Mouse (Mus musculus): ENCODE data around the gene Fbxl20. TPM values are rescaled to one million over a fixed set of nuclear protein-coding genes. Genes with fewer than 3 reads are reported as not detected.
A peak's percentile ranks its signal among the peaks of the same experiment; 100 is the strongest.

Fbxl20 gene
- polyA plus RNA-seq, 1 experiment from 2014 or later: 27.3 TPM

- peaks cover 28% of the 10 kb centered on the region for H3K4me1 ChIP-seq
- peak; percentile 89 for DNase-seq (ENCODE audit: low spot score)
- H3K27ac ChIP-seq: peak within 1 kb of the TSS; percentile 67
- H3K4me3 ChIP-seq: peak within 1 kb of the TSS; percentile 48
- no peaks in the 10 kb centered on the region for H3K36me3 ChIP-seq
- 3% methylated on average over 48 of the region's 48 CpGs for WGBS
- H3K27me3 ChIP-seq (ENCODE audit: low read depth, poor library complexity, severe bottlenecking): peaks cover 83% of the 10 kb centered on the region
- no peaks in the 10 kb centered on the region for H3K9me3 ChIP-seq (replicated peaks)
Observed at GRCm38 (mm10) chr11:98052989-98053834, 97.0 kb downstream of the Fbxl20 start, which contains the start of gene Stac2. Gene Stac2 (minus strand): TSS chr11:98053462.

GRCm38 (mm10) chr11:98052129-98052988, 97.8 kb downstream of the Fbxl20 start:
- Histone ChIP-seq H3K9me3 (replicated peaks) (no peaks in the 10 kb centered on the region), H3K27me3 (ENCODE audit: low read depth, poor library complexity, severe bottlenecking) (peaks cover 89% of the 10 kb centered on the region), H3K4me3 (peak overlapping the region; percentile 48), H3K36me3 (no peaks in the 10 kb centered on the region), H3K4me1 (peaks cover 32% of the 10 kb centered on the region), H3K27ac (peak overlapping the region; percentile 67)
- peak; percentile 70 for DNase-seq (ENCODE audit: low spot score)
- WGBS: under 1% methylated on average over 83 of the region's 83 CpGs

GRCm38 (mm10) chr11:98051611-98052128, 98.5 kb downstream of the Fbxl20 start:
- peaks cover 31% of the 10 kb centered on the region for H3K4me1 ChIP-seq
- 6% methylated on average over 12 of the region's 12 CpGs for WGBS
- no peak overlapping the region; the same call in 1 of the 2 replicates for H3K27ac ChIP-seq
- H3K27me3 ChIP-seq (ENCODE audit: low read depth, poor library complexity, severe bottlenecking): peaks cover 87% of the 10 kb centered on the region
- H3K36me3 ChIP-seq: no peaks in the 10 kb centered on the region
- H3K4me3 ChIP-seq: peak overlapping the region; percentile 48
- H3K9me3 ChIP-seq (replicated peaks): no peaks in the 10 kb centered on the region
- DNase-seq (ENCODE audit: low spot score): no peak

GRCm38 (mm10) chr11:98050940-98051339, 99.3 kb downstream of the Fbxl20 start:
- DNase-seq (ENCODE audit: low spot score): no peak
- H3K4me1 ChIP-seq: peaks cover 34% of the 10 kb centered on the region
- no peak overlapping the region for H3K27ac ChIP-seq
- no peak overlapping the region for H3K4me3 ChIP-seq
- peaks cover 86% of the 10 kb centered on the region for H3K27me3 ChIP-seq (ENCODE audit: low read depth, poor library complexity, severe bottlenecking)
- no peaks in the 10 kb centered on the region for H3K36me3 ChIP-seq
- no CpG with 5 or more reads among the region's 2 CpGs for WGBS
- no peaks in the 10 kb centered on the region for H3K9me3 ChIP-seq (replicated peaks)

- peaks cover 81% of the 10 kb centered on the region for H3K27me3 ChIP-seq (ENCODE audit: low read depth, poor library complexity, severe bottlenecking)
Observed at GRCm38 (mm10) chr11:98050520-98050815, 99.7 kb downstream of the Fbxl20 start.

GRCm38 (mm10) chr11:98049672-98050519, 100.3 kb downstream of the Fbxl20 start:
- no peak for DNase-seq (ENCODE audit: low spot score)
- peaks cover 75% of the 10 kb centered on the region for H3K27me3 ChIP-seq (ENCODE audit: low read depth, poor library complexity, severe bottlenecking)
- no peak overlapping the region for H3K4me3 ChIP-seq
- H3K4me1 ChIP-seq: peaks cover 34% of the 10 kb centered on the region
- no peaks in the 10 kb centered on the region for H3K9me3 ChIP-seq (replicated peaks)
- WGBS: 74% methylated on average over 14 of the region's 14 CpGs
- no peak overlapping the region for H3K27ac ChIP-seq
- no peaks in the 10 kb centered on the region for H3K36me3 ChIP-seq

More at GRCm38 (mm10) chr11:98050520-98050815, 99.7 kb downstream of the Fbxl20 start:
- Histone ChIP-seq H3K27ac (no peak overlapping the region), H3K36me3 (no peaks in the 10 kb centered on the region), H3K4me1 (peaks cover 34% of the 10 kb centered on the region), H3K4me3 (no peak overlapping the region), H3K9me3 (replicated peaks) (no peaks in the 10 kb centered on the region)
- 20% methylated on average over 2 of the region's 2 CpGs for WGBS
- DNase-seq (ENCODE audit: low spot score): no peak

- WGBS: 85% methylated on average over 4 of the region's 4 CpGs
Observed at GRCm38 (mm10) chr11:98047745-98048144, 102.5 kb downstream of the Fbxl20 start.

GRCm38 (mm10) chr11:98046466-98046865, 103.7 kb downstream of the Fbxl20 start:
- H3K27me3 ChIP-seq (ENCODE audit: low read depth, poor library complexity, severe bottlenecking): peaks cover 49% of the 10 kb centered on the region
- 70% methylated on average over 1 of the region's 1 CpGs for WGBS
- H3K4me3 ChIP-seq: no peak overlapping the region
- H3K4me1 ChIP-seq: peaks cover 17% of the 10 kb centered on the region
- DNase-seq (ENCODE audit: low spot score): no peak
- no peaks in the 10 kb centered on the region for H3K9me3 ChIP-seq (replicated peaks)
- H3K36me3 ChIP-seq: no peaks in the 10 kb centered on the region
- H3K27ac ChIP-seq: no peak overlapping the region

More at GRCm38 (mm10) chr11:98047745-98048144, 102.5 kb downstream of the Fbxl20 start:
- no peaks in the 10 kb centered on the region for H3K36me3 ChIP-seq
- no peaks in the 10 kb centered on the region for H3K9me3 ChIP-seq (replicated peaks)
- peaks cover 62% of the 10 kb centered on the region for H3K27me3 ChIP-seq (ENCODE audit: low read depth, poor library complexity, severe bottlenecking)
- peaks cover 30% of the 10 kb centered on the region for H3K4me1 ChIP-seq
- no peak overlapping the region; the same call in 1 of the 2 replicates for H3K27ac ChIP-seq
- no peak overlapping the region for H3K4me3 ChIP-seq
- no peak for DNase-seq (ENCODE audit: low spot score)

GRCm38 (mm10) chr11:98045596-98045995, 104.6 kb downstream of the Fbxl20 start:
- no peaks in the 10 kb centered on the region for H3K9me3 ChIP-seq (replicated peaks)
- peaks cover 16% of the 10 kb centered on the region for H3K4me1 ChIP-seq
- H3K27ac ChIP-seq: no peak overlapping the region
- DNase-seq (ENCODE audit: low spot score): no peak
- no peaks in the 10 kb centered on the region for H3K36me3 ChIP-seq
- WGBS: 67% methylated on average over 4 of the region's 4 CpGs
- H3K4me3 ChIP-seq: no peak overlapping the region
- peaks cover 41% of the 10 kb centered on the region for H3K27me3 ChIP-seq (ENCODE audit: low read depth, poor library complexity, severe bottlenecking)

- 70% methylated on average over 5 of the region's 5 CpGs for WGBS
- peaks cover 25% of the 10 kb centered on the region for H3K27me3 ChIP-seq (ENCODE audit: low read depth, poor library complexity, severe bottlenecking)
- DNase-seq (ENCODE audit: low spot score): no peak
Observed at GRCm38 (mm10) chr11:98044074-98044473, 106.1 kb downstream of the Fbxl20 start.

GRCm38 (mm10) chr11:98042741-98043140, 107.5 kb downstream of the Fbxl20 start:
- no peaks in the 10 kb centered on the region for H3K36me3 ChIP-seq
- no peak overlapping the region for H3K4me3 ChIP-seq
- DNase-seq (ENCODE audit: low spot score): no peak
- H3K9me3 ChIP-seq (replicated peaks): no peaks in the 10 kb centered on the region
- H3K27ac ChIP-seq: no peak overlapping the region
- H3K4me1 ChIP-seq: peaks cover 9% of the 10 kb centered on the region
- WGBS: 93% methylated on average over 6 of the region's 6 CpGs
- peaks cover 18% of the 10 kb centered on the region for H3K27me3 ChIP-seq (ENCODE audit: low read depth, poor library complexity, severe bottlenecking)

More at GRCm38 (mm10) chr11:98044074-98044473, 106.1 kb downstream of the Fbxl20 start:
- Histone ChIP-seq H3K27ac (no peak overlapping the region), H3K36me3 (no peaks in the 10 kb centered on the region), H3K4me1 (peaks cover 14% of the 10 kb centered on the region), H3K4me3 (no peak overlapping the region), H3K9me3 (replicated peaks) (no peaks in the 10 kb centered on the region)

GRCm38 (mm10) chr11:98040975-98041374, 109.2 kb downstream of the Fbxl20 start:
- Histone ChIP-seq H3K4me1 (peaks cover 11% of the 10 kb centered on the region), H3K27me3 (ENCODE audit: low read depth, poor library complexity, severe bottlenecking) (peaks cover 30% of the 10 kb centered on the region), H3K27ac (no peak overlapping the region), H3K4me3 (no peak overlapping the region), H3K36me3 (no peaks in the 10 kb centered on the region), H3K9me3 (replicated peaks) (no peaks in the 10 kb centered on the region)
- 72% methylated on average over 8 of the region's 8 CpGs for WGBS
- DNase-seq (ENCODE audit: low spot score): no peak

Data from limb, embryonic 10.5 days (tissue).